In genomic region chr12:69458170-69458841, GRCm38 (mm10) we compare ENCODE assay signal across 8 mouse cellular contexts.
DNase-seq lines count a peak whose midpoint lies in the region; ATAC-seq and TF ChIP-seq lines count a peak whose summit lies in the region.

No protein-coding gene starts in this region.

- H3K36me3 ChIP-seq in heart, embryonic 11.5 days (ENCODE audit: control insufficient read depth, insufficient read depth, low read length), result no peaks in the 10 kb centered on the region
- H3K36me3 ChIP-seq in forebrain, embryonic 14.5 days (ENCODE audit: control insufficient read depth, insufficient read depth, low read length), result no peaks in the 10 kb centered on the region

- no peak for ATAC-seq in heart, embryonic 11.5 days (replicated peaks; ENCODE audit: insufficient number of reproducible peaks, low FRiP score, low TSS enrichment)
- ATAC-seq in forebrain, embryonic 14.5 days, result no peak

- H3K9me3 ChIP-seq in heart, embryonic 11.5 days (replicated peaks; ENCODE audit: control insufficient read depth, low read length), result no peaks in the 10 kb centered on the region
- no peaks in the 10 kb centered on the region for H3K9me3 ChIP-seq in forebrain, embryonic 14.5 days (replicated peaks; ENCODE audit: control insufficient read depth, low read length)

- peaks cover 7% of the 10 kb centered on the region; the same call in 1 of the 2 replicates for H3K4me1 ChIP-seq in heart, embryonic 11.5 days (ENCODE audit: control insufficient read depth, insufficient read depth, low read length)
- peaks cover 13% of the 10 kb centered on the region; the same call in 1 of the 2 replicates for H3K4me1 ChIP-seq in forebrain, embryonic 14.5 days (ENCODE audit: control insufficient read depth, insufficient read depth, low read length)

- WGBS in heart, embryonic 11.5 days (ENCODE audit: insufficient replicate concordance), result 64% methylated on average over 14 of the region's 14 CpGs
- WGBS in forebrain, embryonic 14.5 days, result 78% methylated on average over 14 of the region's 14 CpGs

- no peak overlapping the region for H3K4me3 ChIP-seq in heart, embryonic 11.5 days (ENCODE audit: low read depth, low read length)
- no peak overlapping the region for H3K4me3 ChIP-seq in forebrain, embryonic 14.5 days (ENCODE audit: low read depth, low read length)
- H3K4me3 ChIP-seq in left cerebral cortex, adult 2 months, result no peak overlapping the region

- no peak overlapping the region for H3K9ac ChIP-seq in heart, embryonic 11.5 days (ENCODE audit: low read depth, low read length)
- no peak overlapping the region for H3K9ac ChIP-seq in forebrain, embryonic 14.5 days (ENCODE audit: low read length)

- H3K27ac ChIP-seq in heart, embryonic 11.5 days (ENCODE audit: low read depth, low read length), result no peak overlapping the region
- H3K27ac ChIP-seq in forebrain, embryonic 14.5 days (ENCODE audit: low read depth, low read length), result peak overlapping the region; percentile 30; the same call in 1 of the 2 replicates
- H3K27ac ChIP-seq in left cerebral cortex, adult 2 months, result peak overlapping the region; percentile 72

- no peak for TF ChIP-seq CTCF in left cerebral cortex, adult 2 months (IDR thresholded peaks at IDR 0.05)

- peak; percentile 77 to 85 for DNase-seq in heart, adult 9 months (ENCODE audit: low spot score in 2 of 2)
- DNase-seq in urinary bladder, postnatal 36 days (ENCODE audit: low spot score in 2 of 2), result peak; percentile 45 to 49
- no peak for DNase-seq in urinary bladder, postnatal 25 days (ENCODE audit: low spot score)
- DNase-seq in forebrain, embryonic 14.5 days (ENCODE audit: low spot score), result no peak
- peak in 1 of 2 experiments; percentile 25 for DNase-seq in left cerebral cortex, adult 2 months (ENCODE audit: extremely low spot score in 1 of 2, low spot score in 2 of 2)
- DNase-seq in telencephalon, adult 2 months (ENCODE audit: low read depth, low spot score), result peak; percentile 76
- no peak for DNase-seq in layer of hippocampus, postnatal 25 days (ENCODE audit: extremely low spot score in 1 of 2, low spot score in 1 of 2)

- no peak overlapping the region for H3K4me2 ChIP-seq in heart, embryonic 11.5 days
- no peak overlapping the region for H3K4me2 ChIP-seq in forebrain, embryonic 14.5 days (ENCODE audit: low read length)

- H3K27me3 ChIP-seq in heart, embryonic 11.5 days (ENCODE audit: control insufficient read depth, insufficient read depth, low read length), result no peaks in the 10 kb centered on the region
- H3K27me3 ChIP-seq in forebrain, embryonic 14.5 days (replicated peaks; ENCODE audit: control insufficient read depth, insufficient read depth, low read length), result no peaks in the 10 kb centered on the region

- intact Hi-C loops in left cerebral cortex, adult 2 months (cut with DNase I), result loop anchor here (5.0 kb wide), 1 partner anchor 86 kb away; the partner anchor contains the start of genes Arf6 and Gm9887

Comparison
In these comparisons a context has a peak if more than half of its experiments do, and no peak if none do; other contexts are left out.
1. DNase-seq: peak in heart, adult 9 months (2 of 2), urinary bladder, postnatal 36 days (2 of 2) and telencephalon, adult 2 months (single experiment); none in urinary bladder, postnatal 25 days (single experiment), forebrain, embryonic 14.5 days (single experiment) and layer of hippocampus, postnatal 25 days (0 of 2).